Mouse (Mus musculus) midbrain, embryonic 16.5 days (tissue): ENCODE measurements around the gene Fam71e1. TPM values are rescaled to one million over a fixed set of nuclear protein-coding genes. Genes with fewer than 3 reads are reported as not detected.

Experiments
- ATAC-seq: fragments of 200-750 bp; cut with Nextera tagmentation; 2 replicates; pipeline ENCODE4 v1.8.0; 2017; ENCODE audit warnings: moderate TSS enrichment
- H3K27ac ChIP-seq: fragments of 300-500 bp; sonication (generic); 2 replicates; pipeline ENCODE4 v1.5.1; 2014; ENCODE audit warnings: mild to moderate bottlenecking, low read length, mixed read lengths
- H3K27me3 ChIP-seq: fragments of 300-500 bp; sonication (generic); 2 replicates; pipeline ENCODE4 v1.6.1; 2014; ENCODE audit warnings: low read depth, low read length, mixed read lengths; ENCODE audit not compliant: control insufficient read depth, insufficient read depth
- H3K36me3 ChIP-seq: fragments of 300-500 bp; sonication (generic); 2 replicates; pipeline ENCODE4 v1.6.1; 2014; ENCODE audit warnings: mild to moderate bottlenecking, low read length, moderate library complexity, mixed read lengths; ENCODE audit not compliant: control insufficient read depth, insufficient read depth
- H3K4me1 ChIP-seq: fragments of 300-500 bp; sonication (generic); 2 replicates; pipeline ENCODE4 v1.6.1; 2014; ENCODE audit warnings: mild to moderate bottlenecking, low read length, mixed read lengths; ENCODE audit not compliant: control insufficient read depth, insufficient read depth
- H3K4me2 ChIP-seq: fragments of 300-500 bp; sonication (generic); 2 replicates; pipeline ENCODE4 v1.6.1; 2014; ENCODE audit warnings: mild to moderate bottlenecking, low read length, mixed read lengths
- H3K4me3 ChIP-seq: fragments of 300-500 bp; sonication (generic); 2 replicates; pipeline ENCODE4 v1.5.1; 2014; ENCODE audit warnings: low read depth, mild to moderate bottlenecking, low read length, moderate library complexity, mixed read lengths
- H3K9ac ChIP-seq: fragments of 300-500 bp; sonication (generic); 2 replicates; pipeline ENCODE4 v1.6.1; 2014; ENCODE audit warnings: low read depth, low read length, mixed read lengths
- H3K9me3 ChIP-seq: fragments of 300-500 bp; sonication (generic); replicated peaks from 2 replicates; pipeline ENCODE4 v1.6.1; 2014; ENCODE audit warnings: mild to moderate bottlenecking, low read length, mixed read lengths; ENCODE audit not compliant: control insufficient read depth, poor library complexity, severe bottlenecking
- WGBS: fragments of 180-500 bp; shearing (Covaris S2); extraction: QIAGEN DNeasy Blood & Tissue Kit; methylation state at CpG from one replicate; pipeline ENCODE4 v1.1.7; 2014; 5-methylcytosine and 5-hydroxymethylcytosine counted together
- polyA plus RNA-seq: library from polyadenylated mRNA; unstranded; fragments of >200 nt; fragmentation: Nextera tagmentation; extraction: Ambion mirVana; gene quantifications from 2 replicates; pipeline ENCODE4 v1.2.1, GENCODE M21; 2015

Fam71e1 gene
- polyA plus RNA-seq, 1 experiment from 2014 or later, result 24.2 TPM

DNA sequence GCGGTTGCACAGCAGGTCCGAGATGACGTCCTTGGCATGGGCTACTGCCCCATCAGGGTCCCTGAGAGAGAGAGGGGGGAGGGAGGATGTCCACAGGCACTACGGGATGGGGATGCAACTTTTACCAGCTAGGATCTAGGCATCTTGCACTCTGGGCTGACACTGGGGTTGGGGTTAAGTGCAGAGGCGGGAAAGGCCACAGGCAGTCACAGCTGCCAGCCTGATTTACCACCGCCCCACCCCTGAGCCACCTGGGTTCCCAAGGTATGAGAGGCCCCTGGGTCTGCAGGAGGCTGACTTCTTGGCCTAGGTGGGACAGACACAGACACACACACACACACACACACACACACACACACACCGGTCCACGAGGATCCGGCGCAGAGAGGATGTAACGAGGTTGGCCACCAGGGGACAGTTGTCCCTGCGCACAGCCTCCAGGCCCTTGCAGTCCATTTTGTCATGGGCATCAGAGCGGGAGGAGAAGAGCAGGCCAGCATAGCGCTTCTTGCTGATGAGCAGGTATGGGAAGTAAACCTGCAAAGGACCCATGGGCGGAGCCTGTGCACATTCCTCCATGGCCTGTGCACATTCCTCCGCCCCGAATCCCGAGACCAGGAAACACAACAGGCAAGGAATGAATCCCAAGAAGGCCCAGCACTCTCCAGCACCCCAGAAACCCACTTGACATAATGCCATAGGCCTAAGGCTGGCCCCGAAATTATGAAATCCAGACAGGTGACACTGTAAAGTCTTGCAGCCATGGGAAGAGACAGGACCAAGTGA, 38.5 kb downstream of the Fam71e1 start:
- 92% methylated on average over 19 of the region's 19 CpGs for WGBS
- H3K36me3 ChIP-seq, result peaks cover 4% of the 10 kb centered on the region; the same call in 1 of the 2 replicates

DNA sequence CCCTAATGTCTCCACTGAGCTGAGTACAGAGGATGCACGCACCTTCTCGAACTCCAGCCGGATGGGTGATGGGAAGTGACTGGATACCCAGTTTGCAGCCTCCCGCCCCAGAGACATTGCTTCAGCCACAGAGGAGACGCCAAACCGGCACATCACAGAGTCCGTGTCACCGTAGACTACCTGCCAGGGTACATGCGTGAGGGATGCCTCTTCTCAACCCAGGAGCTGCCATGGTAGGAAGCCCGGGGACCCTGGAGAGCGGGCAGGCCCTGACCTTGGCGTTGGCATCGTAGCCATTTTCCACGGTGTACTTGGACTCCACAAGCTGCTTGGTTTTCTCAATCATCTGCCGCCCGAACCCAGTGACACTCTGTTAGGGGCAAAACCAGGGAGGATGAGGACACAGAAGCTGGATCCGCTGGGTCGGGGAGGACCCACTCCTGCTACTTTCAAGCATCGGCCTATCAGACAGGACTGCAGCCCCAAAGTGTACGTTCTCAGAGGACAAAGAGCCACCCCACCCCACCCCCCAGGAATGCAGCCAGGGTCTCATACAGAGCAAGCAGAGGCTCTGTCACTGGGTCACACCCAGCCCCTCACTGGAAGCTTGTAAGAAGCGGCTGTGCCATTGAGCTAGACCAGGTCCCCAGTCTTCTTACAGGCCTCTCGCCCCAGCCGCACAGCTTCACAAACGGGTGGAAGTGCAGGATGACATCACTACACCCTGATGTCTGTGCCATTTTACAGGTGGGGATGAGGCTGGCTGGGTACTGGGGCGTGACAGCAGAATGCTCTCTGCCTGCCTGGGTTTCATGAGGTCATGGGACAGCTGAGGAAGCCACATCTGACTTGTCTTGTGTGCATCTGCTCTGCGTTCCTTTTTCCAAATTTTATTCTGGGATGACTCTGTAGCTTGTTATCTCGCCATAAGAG, 39.5 kb downstream of the Fam71e1 start:
- WGBS, result 93% methylated on average over 27 of the region's 27 CpGs
- no peak overlapping the region for H3K4me3 ChIP-seq
- H3K9ac ChIP-seq, result no peak overlapping the region

More for the DNA sequence above, 38.5 kb downstream of the Fam71e1 start:
- Histone ChIP-seq H3K9me3 (no peaks in the 10 kb centered on the region), H3K9ac (no peak overlapping the region), H3K4me3 (no peak overlapping the region), H3K4me1 (no peaks in the 10 kb centered on the region), H3K27ac (no peak overlapping the region), H3K27me3 (no peaks in the 10 kb centered on the region), H3K4me2 (no peak overlapping the region)
- no peak for ATAC-seq

GRCm38 (mm10) chr7:44536590-44536968, 40.2 kb downstream of the Fam71e1 start:
- H3K9ac ChIP-seq, result no peak overlapping the region
- H3K27me3 ChIP-seq, result no peaks in the 10 kb centered on the region
- H3K27ac ChIP-seq, result no peak overlapping the region
- 91% methylated on average over 6 of the region's 6 CpGs for WGBS
- H3K36me3 ChIP-seq, result peaks cover 4% of the 10 kb centered on the region; the same call in 1 of the 2 replicates
- no peaks in the 10 kb centered on the region for H3K9me3 ChIP-seq
- no peaks in the 10 kb centered on the region for H3K4me1 ChIP-seq
- ATAC-seq, result no peak
- no peak overlapping the region for H3K4me3 ChIP-seq
- no peak overlapping the region for H3K4me2 ChIP-seq

More for the DNA sequence above, 39.5 kb downstream of the Fam71e1 start:
- Histone ChIP-seq H3K9me3 (no peaks in the 10 kb centered on the region), H3K4me1 (no peaks in the 10 kb centered on the region), H3K36me3 (peaks cover 4% of the 10 kb centered on the region; the same call in 1 of the 2 replicates), H3K27ac (no peak overlapping the region), H3K27me3 (no peaks in the 10 kb centered on the region), H3K4me2 (no peak overlapping the region)
- ATAC-seq, result no peak

DNA sequence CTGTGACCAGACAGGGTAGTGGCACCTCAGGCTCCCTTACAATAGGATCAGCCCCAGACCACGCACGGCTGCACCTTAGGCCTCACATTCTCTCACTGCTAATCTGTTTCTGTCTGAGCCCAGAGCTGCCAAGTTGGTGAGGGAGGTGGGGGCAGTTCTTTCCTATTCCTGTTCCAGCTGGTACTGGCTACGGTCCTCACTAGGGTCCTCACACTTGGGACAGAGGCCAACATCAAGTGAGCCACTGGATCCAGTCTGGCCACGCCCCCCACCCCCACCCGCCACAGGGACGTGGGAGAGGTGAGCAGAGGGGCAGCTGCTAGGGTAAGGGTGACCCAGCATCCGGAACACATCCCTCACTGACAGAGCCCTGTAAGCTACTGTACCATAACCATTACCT, 40.6 kb downstream of the Fam71e1 start:
- Histone ChIP-seq H3K9ac (no peak overlapping the region), H3K27ac (no peak overlapping the region), H3K4me1 (no peaks in the 10 kb centered on the region), H3K4me2 (no peak overlapping the region), H3K27me3 (no peaks in the 10 kb centered on the region), H3K36me3 (peaks cover 4% of the 10 kb centered on the region; the same call in 1 of the 2 replicates), H3K9me3 (no peaks in the 10 kb centered on the region), H3K4me3 (no peak overlapping the region)
- 78% methylated on average over 7 of the region's 7 CpGs for WGBS
- ATAC-seq, result no peak

- Histone ChIP-seq H3K27ac (no peak overlapping the region), H3K9me3 (no peaks in the 10 kb centered on the region), H3K4me1 (no peaks in the 10 kb centered on the region), H3K4me3 (no peak overlapping the region), H3K9ac (no peak overlapping the region), H3K27me3 (no peaks in the 10 kb centered on the region), H3K4me2 (no peak overlapping the region), H3K36me3 (peaks cover 4% of the 10 kb centered on the region; the same call in 1 of the 2 replicates)
- 93% methylated on average over 13 of the region's 13 CpGs for WGBS
- ATAC-seq, result no peak
Observed at GRCm38 (mm10) chr7:44537496-44537895, 41.1 kb downstream of the Fam71e1 start.

- H3K4me1 ChIP-seq, result no peaks in the 10 kb centered on the region
- H3K27ac ChIP-seq, result no peak overlapping the region
- no peak overlapping the region for H3K9ac ChIP-seq
- no peaks in the 10 kb centered on the region for H3K9me3 ChIP-seq
- WGBS, result 94% methylated on average over 40 of the region's 41 CpGs
- H3K4me2 ChIP-seq, result no peak overlapping the region
- H3K27me3 ChIP-seq, result no peaks in the 10 kb centered on the region
- ATAC-seq, result no peak
- H3K36me3 ChIP-seq, result peaks cover 4% of the 10 kb centered on the region; the same call in 1 of the 2 replicates
- H3K4me3 ChIP-seq, result no peak overlapping the region
Observed at GRCm38 (mm10) chr7:44538756-44539624, 42.6 kb downstream of the Fam71e1 start.

- Histone ChIP-seq H3K27me3 (no peaks in the 10 kb centered on the region), H3K9ac (no peak overlapping the region), H3K9me3 (no peaks in the 10 kb centered on the region), H3K4me2 (no peak overlapping the region), H3K36me3 (peaks cover 4% of the 10 kb centered on the region; the same call in 1 of the 2 replicates), H3K4me1 (peaks cover 2% of the 10 kb centered on the region), H3K27ac (no peak overlapping the region), H3K4me3 (no peak overlapping the region)
- no peak for ATAC-seq
- 95% methylated on average over 11 of the region's 11 CpGs for WGBS
Observed at GRCm38 (mm10) chr7:44542555-44542954, 46.2 kb downstream of the Fam71e1 start.

DNA sequence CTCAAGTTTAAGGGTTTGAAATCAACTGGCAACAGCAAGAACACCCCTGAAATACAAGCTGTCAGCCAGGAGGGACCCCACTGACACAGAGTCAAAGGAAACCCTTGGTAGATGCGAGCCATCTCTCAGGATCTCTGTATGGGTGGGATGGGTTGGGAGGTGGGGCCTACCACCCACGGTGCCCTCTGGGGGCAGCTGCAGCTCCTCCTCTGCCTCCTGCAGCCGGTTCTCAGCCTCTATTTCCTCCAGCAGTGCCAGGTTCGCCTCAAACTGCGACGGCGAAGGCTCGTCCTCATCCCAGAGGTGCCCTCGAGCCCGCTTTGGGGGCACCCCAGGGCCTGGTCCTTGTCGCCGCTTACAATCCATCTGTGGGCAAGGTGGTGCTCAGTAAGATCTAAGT, 46.7 kb downstream of the Fam71e1 start:
- peaks cover 7% of the 10 kb centered on the region for H3K4me1 ChIP-seq
- no peak for ATAC-seq
- WGBS, result 82% methylated on average over 12 of the region's 12 CpGs
- H3K9me3 ChIP-seq, result no peaks in the 10 kb centered on the region
- no peak overlapping the region for H3K4me3 ChIP-seq
- H3K4me2 ChIP-seq, result no peak overlapping the region
- H3K27me3 ChIP-seq, result no peaks in the 10 kb centered on the region
- peaks cover 4% of the 10 kb centered on the region; the same call in 1 of the 2 replicates for H3K36me3 ChIP-seq
- no peak overlapping the region for H3K27ac ChIP-seq
- no peak overlapping the region for H3K9ac ChIP-seq
